Mouse (Mus musculus) macrophage (primary cell): Measurements from ENCODE around the gene Cdh23. TPM values are rescaled to one million over a fixed set of nuclear protein-coding genes. Genes with fewer than 3 reads are reported as not detected.
A peak's percentile ranks its signal among the peaks of the same experiment; 100 is the strongest.

ENCODE experiments used
- H3K27ac ChIP-seq: fragments of 350-480 bp; formaldehyde crosslinking; 2 replicates; pipeline ENCODE4 v1.9.0; 2021
- H3K36me3 ChIP-seq: fragments of 350-480 bp; formaldehyde crosslinking; 2 replicates; pipeline ENCODE4 v1.9.0; 2021; ENCODE audit errors: inconsistent target
- H3K4me3 ChIP-seq: fragments of 350-480 bp; formaldehyde crosslinking; 2 replicates; pipeline ENCODE4 v1.9.0; 2021; ENCODE audit errors: inconsistent target
- H3K79me2 ChIP-seq: fragments of 350-480 bp; formaldehyde crosslinking; 2 replicates; pipeline ENCODE4 v1.9.0; 2021; ENCODE audit errors: inconsistent target
- WGBS: methylation state at CpG from one replicate; pipeline ENCODE4 v1.1.7; 2026; ENCODE audit warnings: inconsistent platforms; ENCODE audit not compliant: missing documents; 5-methylcytosine and 5-hydroxymethylcytosine counted together
- polyA plus RNA-seq: library from polyadenylated mRNA; stranded (reverse); fragments of 250-400 nt; gene quantifications from 3 replicates; pipeline ENCODE4 v1.2.4, GENCODE M21; 2018; ENCODE audit warnings: inconsistent platforms

Gene Cdh23
- polyA plus RNA-seq, 1 experiment from 2014 or later: 0.40 TPM

DNA sequence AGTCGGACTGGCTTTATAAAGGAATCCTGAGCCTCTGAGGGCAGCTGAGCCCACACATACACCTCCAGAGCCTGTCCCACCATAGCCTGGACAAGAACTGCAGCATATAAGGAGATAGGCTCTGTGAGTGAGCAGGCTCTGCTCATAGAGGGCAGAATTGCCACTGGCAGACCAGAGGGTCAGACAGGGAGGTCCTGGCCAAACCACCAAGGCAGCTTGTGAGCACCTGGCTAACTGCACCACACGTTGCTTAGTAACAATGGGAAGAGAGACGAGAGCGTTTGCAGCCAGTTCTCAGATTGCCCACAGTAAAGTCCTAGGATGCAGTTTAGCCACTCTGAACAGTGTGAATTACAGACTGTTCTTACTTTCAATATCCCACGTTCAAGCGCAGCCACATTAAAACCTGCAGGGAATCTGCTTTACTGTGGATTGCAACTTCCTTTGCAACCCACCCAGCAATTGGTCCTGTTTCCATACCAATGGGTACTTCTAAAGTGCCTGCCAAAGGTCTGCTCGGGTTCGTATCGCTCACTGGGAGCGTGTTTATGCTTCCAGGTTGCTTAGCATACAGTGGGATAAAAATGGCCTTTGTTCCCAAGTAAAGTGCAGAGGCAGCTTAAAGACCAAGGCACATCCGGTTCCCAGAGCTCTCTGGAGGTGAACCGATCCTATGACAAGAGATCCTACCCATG lies 334.5 kb downstream of the Cdh23 start:
- 74% methylated on average over 12 of the region's 12 CpGs for WGBS
- peak overlapping the region; percentile 90 for H3K27ac ChIP-seq
- H3K4me3 ChIP-seq: no peak overlapping the region
- peaks cover 71% of the 10 kb centered on the region for H3K79me2 ChIP-seq
- H3K36me3 ChIP-seq: peaks cover 70% of the 10 kb centered on the region

GRCm38 (mm10) chr10:60358776-60359175 lies 337.5 kb downstream of the Cdh23 start:
- H3K27ac ChIP-seq: no peak overlapping the region
- H3K36me3 ChIP-seq: peaks cover 70% of the 10 kb centered on the region
- WGBS: 97% methylated on average over 4 of the region's 4 CpGs
- peaks cover 85% of the 10 kb centered on the region for H3K79me2 ChIP-seq
- H3K4me3 ChIP-seq: no peak overlapping the region

- WGBS: 93% methylated on average over 13 of the region's 14 CpGs
- peaks cover 74% of the 10 kb centered on the region for H3K36me3 ChIP-seq
Observed at GRCm38 (mm10) chr10:60357901-60358300, 338.4 kb downstream of the Cdh23 start.

DNA sequence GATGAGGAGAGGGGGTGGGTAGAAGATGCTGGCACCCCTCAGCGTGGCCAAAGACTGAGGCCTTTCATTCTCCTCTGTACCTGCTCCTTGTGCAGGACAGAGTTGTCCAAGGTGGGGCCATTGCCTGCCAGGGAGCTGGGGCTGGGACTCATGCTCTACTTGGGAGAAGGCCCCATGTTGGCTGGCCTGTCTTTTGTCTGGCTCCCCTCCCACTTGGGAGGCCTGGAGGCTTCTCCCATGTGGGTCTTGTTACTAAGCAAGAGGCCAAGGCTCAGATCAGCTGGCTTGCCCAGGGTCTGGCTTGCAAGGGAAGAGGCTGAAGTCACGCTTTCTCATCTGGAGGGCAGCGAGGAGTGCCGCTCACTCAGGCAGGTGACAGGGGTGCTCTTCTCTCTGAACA lies 338.8 kb downstream of the Cdh23 start:
- Histone ChIP-seq H3K4me3 (no peak overlapping the region), H3K36me3 (peaks cover 78% of the 10 kb centered on the region), H3K79me2 (peaks cover 85% of the 10 kb centered on the region), H3K27ac (no peak overlapping the region)
- 92% methylated on average over 4 of the region's 4 CpGs for WGBS

More at GRCm38 (mm10) chr10:60357901-60358300, 338.4 kb downstream of the Cdh23 start:
- no peak overlapping the region for H3K27ac ChIP-seq
- peaks cover 85% of the 10 kb centered on the region for H3K79me2 ChIP-seq
- H3K4me3 ChIP-seq: no peak overlapping the region

DNA sequence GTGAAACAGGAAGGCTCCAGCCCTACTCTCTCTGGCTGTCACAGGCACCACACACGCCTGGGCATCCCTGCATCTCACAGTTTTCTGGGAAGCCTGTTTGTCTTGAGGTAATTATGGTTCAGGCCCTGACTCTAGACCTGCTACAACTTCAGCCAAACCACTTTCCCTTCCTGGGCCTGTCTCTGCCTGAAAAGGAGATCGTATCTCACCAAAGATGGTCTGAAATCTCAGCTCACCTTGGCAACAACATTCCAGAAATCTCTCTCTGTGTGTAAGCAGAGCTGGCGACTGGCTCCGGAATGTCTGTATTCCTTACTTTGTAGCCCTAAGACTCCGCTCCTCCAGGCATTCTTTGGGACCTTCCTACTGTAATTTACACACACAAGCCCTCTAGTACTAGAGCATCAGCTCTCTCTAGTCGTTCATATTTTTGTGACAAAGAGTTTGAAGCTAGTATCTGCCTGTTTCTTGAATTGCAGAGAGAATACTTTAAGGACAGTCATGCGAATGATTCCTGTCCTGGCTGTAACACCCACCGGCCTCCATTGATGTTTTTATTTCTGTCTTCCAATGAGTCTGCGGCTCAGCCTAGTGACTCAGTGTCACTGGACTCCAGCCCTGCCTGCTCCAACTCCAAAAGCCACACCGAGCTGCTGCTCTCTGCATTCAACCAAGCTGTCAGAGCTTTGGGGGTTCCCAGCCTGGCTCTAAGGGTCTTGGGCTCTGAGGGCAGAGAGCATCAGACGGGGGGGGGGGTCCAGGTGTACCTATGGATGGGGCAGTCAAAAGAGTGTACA lies 341.2 kb downstream of the Cdh23 start:
- WGBS: 95% methylated on average over 11 of the region's 11 CpGs
- no peak overlapping the region for H3K27ac ChIP-seq
- H3K79me2 ChIP-seq: peaks cover 96% of the 10 kb centered on the region
- H3K4me3 ChIP-seq: no peak overlapping the region
- H3K36me3 ChIP-seq: peaks cover 75% of the 10 kb centered on the region

DNA sequence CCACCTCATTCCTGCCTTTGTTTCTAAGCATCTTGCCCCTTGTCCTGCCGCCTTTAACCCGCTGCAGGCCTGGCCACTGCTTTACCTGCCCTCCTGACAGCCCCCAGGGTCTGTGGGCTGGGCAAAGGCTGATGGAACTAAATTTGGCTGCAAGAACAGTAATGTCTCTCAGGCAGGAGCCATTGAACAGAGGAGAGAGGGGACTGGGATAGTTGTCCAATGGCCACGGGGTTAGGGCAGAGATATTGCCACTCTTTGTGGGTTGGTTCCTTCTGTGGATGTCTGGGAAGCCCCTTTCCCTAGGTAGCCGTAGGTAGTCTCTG lies 342.3 kb downstream of the Cdh23 start:
- WGBS: 94% methylated on average over 4 of the region's 4 CpGs
- H3K27ac ChIP-seq: no peak overlapping the region
- H3K36me3 ChIP-seq: peaks cover 64% of the 10 kb centered on the region
- H3K79me2 ChIP-seq: peaks cover 98% of the 10 kb centered on the region
- H3K4me3 ChIP-seq: no peak overlapping the region

DNA sequence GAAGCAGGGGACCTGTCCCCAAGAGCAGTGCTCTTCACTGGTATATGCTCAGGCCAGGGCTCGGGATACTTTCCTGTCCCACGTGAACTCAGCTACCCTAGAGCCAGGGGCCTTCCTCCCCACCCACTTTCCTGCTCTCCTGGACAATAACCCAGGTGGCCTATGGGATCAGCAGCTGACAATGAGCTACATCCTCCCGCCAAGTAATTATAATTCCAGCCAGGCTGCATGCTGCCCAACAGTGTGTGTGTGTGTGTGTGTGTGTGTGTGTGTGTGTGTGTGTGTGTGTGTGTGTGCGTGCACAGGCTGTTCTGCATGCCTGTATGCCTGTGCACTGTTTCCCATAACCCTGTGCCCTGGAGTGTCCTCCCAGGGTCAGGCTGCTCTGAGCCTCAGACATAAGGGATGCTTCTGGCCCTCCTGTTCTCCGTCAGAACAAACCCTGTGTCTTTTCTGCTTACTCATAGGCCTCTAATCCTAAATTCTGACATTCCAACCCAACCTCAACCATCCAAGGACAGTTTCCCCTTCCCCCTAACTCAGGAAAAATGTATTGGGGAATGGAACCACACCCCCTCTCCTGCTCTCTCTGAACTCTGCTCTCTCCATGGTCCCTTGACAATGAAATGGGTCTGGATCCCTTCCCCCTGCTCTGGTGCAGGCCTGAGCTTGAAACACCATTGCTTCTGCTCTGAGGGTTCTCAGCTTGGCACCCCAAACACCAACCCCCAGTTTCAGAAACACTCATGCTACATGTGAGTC lies 342.9 kb downstream of the Cdh23 start:
- WGBS: 91% methylated on average over 4 of the region's 5 CpGs
- Histone ChIP-seq H3K79me2 (peaks cover 99% of the 10 kb centered on the region), H3K4me3 (no peak overlapping the region), H3K27ac (no peak overlapping the region), H3K36me3 (peaks cover 61% of the 10 kb centered on the region)

DNA sequence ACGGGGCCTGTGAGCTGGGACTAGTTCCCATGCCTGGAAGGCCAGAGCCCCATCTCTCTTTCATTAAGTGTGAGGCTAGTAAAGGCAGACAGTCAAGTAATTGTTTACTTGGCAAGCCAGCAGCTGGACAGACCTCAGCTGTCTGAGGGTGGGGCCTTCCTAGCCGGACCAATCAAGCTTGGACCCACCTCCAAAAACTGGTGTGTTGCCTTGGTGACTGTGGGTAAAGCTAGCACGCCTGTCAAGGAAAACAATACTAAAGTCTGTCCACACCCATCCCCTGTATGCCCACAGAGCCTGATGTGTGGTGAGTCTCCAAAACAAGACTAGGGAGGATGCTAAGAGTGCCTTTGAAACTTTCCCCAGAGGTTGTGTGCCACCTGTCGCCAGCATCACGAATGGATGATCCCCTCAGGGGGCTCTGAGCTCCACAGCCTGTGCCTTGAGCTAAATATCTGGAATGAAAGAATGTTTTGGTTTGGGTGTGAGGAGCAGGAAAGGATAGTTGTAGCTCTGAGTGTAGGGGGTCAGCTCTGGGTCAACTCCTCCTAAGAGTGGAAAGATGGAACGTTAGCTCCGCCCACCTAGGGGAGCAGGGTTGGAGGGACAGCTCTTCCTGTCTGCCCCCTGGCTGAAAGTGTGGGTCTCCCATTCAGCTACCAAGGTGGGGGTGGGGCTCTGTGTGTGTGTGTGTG lies 344.4 kb downstream of the Cdh23 start:
- H3K36me3 ChIP-seq: peaks cover 47% of the 10 kb centered on the region
- 58% methylated on average over 7 of the region's 7 CpGs for WGBS
- peaks cover 100% of the 10 kb centered on the region for H3K79me2 ChIP-seq
- no peak overlapping the region for H3K4me3 ChIP-seq
- H3K27ac ChIP-seq: no peak overlapping the region

DNA sequence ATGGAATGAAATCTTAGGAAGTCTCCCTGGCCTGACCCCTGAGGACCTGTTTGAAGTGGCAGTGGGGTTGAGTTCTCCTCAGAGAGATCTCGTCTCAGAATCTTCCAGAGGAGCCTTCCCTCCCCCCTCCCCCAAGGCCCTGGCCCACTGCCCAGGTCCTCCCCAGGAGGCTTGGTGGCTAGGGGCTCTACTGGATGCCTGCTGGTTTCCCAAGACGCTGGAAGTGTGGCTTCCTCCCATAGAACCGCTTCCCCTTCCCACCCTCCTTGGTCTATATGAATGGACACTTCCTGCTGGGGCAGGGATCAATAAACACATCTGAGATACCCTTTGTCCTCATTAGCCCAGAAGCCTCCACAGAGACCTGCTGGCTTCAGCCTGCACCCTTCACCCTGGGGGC lies 345.0 kb downstream of the Cdh23 start:
- H3K36me3 ChIP-seq: peaks cover 40% of the 10 kb centered on the region; the same call in 1 of the 2 replicates
- H3K27ac ChIP-seq: peak overlapping the region; percentile 88
- H3K79me2 ChIP-seq: peaks cover 95% of the 10 kb centered on the region
- WGBS: 20% methylated on average over 3 of the region's 3 CpGs
- H3K4me3 ChIP-seq: peak overlapping the region; percentile 90; the same call in 1 of the 2 replicates

- peak overlapping the region; percentile 90 for H3K4me3 ChIP-seq
- H3K79me2 ChIP-seq: peaks cover 90% of the 10 kb centered on the region
- 14% methylated on average over 3 of the region's 3 CpGs for WGBS
- peak overlapping the region; percentile 88 for H3K27ac ChIP-seq
- H3K36me3 ChIP-seq: peaks cover 36% of the 10 kb centered on the region; the same call in 1 of the 2 replicates
Observed at GRCm38 (mm10) chr10:60350805-60351167, 345.5 kb downstream of the Cdh23 start.

GRCm38 (mm10) chr10:60350077-60350804 lies 346.0 kb downstream of the Cdh23 start:
- WGBS: 45% methylated on average over 5 of the region's 5 CpGs
- Histone ChIP-seq H3K27ac (peak overlapping the region; percentile 88), H3K36me3 (peaks cover 36% of the 10 kb centered on the region; the same call in 1 of the 2 replicates), H3K79me2 (peaks cover 84% of the 10 kb centered on the region), H3K4me3 (peak overlapping the region; percentile 90)

- Histone ChIP-seq H3K27ac (peak overlapping the region; percentile 88), H3K4me3 (peak overlapping the region; percentile 90; the same call in 1 of the 2 replicates), H3K79me2 (peaks cover 78% of the 10 kb centered on the region), H3K36me3 (peaks cover 32% of the 10 kb centered on the region; the same call in 1 of the 2 replicates)
- 70% methylated on average over 5 of the region's 5 CpGs for WGBS
Observed at GRCm38 (mm10) chr10:60349644-60350043, 346.6 kb downstream of the Cdh23 start.

GRCm38 (mm10) chr10:60349056-60349455 lies 347.2 kb downstream of the Cdh23 start:
- Histone ChIP-seq H3K27ac (peak overlapping the region; percentile 88), H3K4me3 (peak overlapping the region; percentile 90), H3K36me3 (peaks cover 26% of the 10 kb centered on the region; the same call in 1 of the 2 replicates), H3K79me2 (peaks cover 73% of the 10 kb centered on the region)
- WGBS: 8% methylated on average over 6 of the region's 6 CpGs
